Mouse (Mus musculus) gastrocnemius, postnatal 36 days (tissue): ENCODE data around the gene Ccnl1. TPM values are rescaled to one million over a fixed set of nuclear protein-coding genes. Genes with fewer than 3 reads are reported as not detected.

Experiments used
- DNase-seq, 2 experiments: peaks; one replicate each; pipeline ENCODE4 v3.0.0; 2022
- intact Hi-C: fragments of 180-260 bp; cut with DNase I; formaldehyde crosslinking; loops from one replicate; pipeline ENCODE4 v1.15.1; 2025
- total RNA-seq, 2 experiments: library from RNA; stranded (reverse); gene quantifications; 2 replicates each; pipeline ENCODE4 v1.2.3; 2021

The Ccnl1 gene
- total RNA-seq, 2 experiments from 2014 or later: 11.6 to 19.3 TPM

DNA sequence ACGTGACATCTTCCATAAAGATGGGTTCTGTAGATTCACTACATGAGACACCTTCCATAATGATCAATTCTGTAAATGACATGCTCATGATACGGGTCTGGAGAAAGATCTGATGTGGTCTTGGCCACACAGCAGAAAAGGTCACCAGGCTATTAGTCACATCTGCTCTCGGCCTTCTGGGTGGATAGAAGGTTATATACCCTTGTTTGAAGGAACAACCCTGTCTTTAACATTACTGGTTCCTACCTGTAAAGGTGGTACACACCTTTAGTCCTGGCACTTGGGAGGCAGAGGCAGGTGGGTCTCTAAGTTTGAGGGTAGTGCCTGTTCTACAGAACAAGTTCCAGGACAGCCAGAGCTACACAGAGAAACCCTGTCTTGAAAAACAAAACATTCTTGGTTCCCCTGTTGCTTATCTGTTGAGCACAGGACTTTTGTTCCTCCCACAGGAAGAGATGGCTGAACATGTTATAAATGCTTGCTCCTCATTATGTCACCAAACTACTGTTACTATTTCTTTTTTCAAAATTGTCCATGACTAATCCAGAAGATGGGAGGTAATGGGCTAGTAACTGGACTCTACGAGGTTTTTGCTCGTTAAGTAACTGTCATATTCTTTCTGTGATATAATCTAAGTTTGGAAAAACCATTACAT lies 2.4 kb upstream of the Ccnl1 start:
- intact Hi-C loops: no loop called here
- no peak for DNase-seq

DNA sequence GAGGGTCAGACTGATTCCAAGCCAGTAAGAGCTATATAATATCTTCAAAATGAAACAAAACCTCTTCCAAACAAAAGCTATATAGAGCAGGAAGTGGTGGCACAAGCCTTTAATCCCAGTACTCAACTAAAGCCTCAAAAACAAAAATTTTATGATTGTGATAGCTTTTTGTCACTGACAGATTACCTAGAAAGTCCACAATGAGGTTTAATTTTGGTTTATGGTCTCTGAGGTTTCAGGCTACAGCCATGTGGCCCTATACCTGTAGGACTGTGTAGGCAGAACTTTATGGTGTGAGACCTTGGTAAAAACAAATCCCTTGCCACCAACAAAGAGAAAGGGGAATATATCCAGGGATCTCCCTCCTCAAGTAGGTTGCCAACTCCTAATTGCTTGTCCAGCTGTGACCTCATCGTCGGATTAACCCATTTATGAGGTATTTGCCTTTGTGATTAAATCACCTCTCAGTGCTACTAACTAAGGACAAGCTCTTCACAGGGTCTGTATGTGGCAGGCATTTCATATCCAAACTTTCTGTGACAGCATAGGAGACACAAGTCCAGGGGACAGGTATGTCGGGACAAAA lies 1.5 kb upstream of the Ccnl1 start:
- intact Hi-C loops: loop anchor here (2.0 kb wide), 1 partner anchor 15 kb away; no protein-coding TSS in a partner anchor
- no peak for DNase-seq

DNA sequence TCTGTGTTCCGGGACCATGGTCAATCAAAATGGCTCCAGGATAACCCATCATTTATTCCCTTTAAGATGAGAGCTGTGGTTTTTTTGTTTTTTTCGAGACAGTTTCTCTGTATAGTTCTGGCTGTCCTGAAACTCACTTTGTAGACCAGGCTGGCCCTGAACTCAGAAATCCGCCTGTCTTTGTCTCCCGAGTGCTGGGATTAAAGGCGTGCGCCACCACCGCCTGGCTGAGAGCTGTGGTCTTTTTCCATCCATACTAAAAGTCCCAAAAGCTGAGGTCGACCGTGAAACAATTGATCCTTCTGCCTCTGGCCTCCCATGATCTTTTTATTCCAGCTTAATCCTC lies 764 bp upstream of the Ccnl1 start:
- intact Hi-C loops: loop anchor here (2.0 kb wide), 1 partner anchor 16 kb away; no protein-coding TSS in a partner anchor
- DNase-seq: no peak

DNA sequence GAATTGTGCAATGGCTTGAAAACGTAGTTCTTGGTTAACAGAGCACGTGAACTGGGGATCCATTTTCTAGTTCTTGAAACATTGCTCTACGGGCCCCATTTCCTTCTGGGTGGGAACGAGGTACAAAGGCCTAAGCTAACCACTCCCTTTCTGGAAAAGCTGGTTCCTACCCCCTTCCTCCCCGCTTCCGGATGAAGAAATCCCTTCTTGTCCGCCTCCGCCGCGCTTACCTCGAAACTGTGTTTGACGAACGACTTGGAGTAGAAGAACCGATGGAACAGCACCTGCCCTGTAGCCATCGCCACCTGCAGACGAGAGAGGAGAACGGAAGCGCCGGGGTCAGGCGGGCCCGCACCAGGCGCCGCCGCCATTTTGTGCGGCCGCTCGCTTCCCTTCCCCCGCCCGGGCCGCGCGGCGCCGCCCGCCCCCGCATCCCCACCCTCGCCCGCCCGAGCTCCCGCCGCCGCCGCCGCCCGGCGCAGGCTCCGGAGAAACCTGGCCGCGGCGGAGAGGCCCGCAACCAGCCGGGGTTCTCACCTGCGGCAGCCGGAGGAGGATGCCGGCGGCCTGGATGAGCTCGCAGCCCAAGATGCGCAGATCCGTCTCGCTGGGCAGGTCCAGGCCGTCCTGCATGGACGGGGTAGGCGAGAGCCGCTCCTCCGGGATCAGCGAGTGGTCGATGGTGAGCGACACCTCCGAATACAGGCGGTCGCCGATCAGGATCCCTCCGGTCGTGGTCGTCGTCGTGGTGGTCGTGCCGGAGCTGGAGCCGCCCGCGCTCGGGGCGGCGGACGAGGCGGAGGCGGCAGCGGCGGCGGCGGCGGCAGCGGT lies 563 bp downstream of the Ccnl1 start:
- intact Hi-C loops: loop anchor here (2.0 kb wide), 1 partner anchor 17 kb away; no protein-coding TSS in a partner anchor
- DNase-seq: peak; percentile 17 to 50

DNA sequence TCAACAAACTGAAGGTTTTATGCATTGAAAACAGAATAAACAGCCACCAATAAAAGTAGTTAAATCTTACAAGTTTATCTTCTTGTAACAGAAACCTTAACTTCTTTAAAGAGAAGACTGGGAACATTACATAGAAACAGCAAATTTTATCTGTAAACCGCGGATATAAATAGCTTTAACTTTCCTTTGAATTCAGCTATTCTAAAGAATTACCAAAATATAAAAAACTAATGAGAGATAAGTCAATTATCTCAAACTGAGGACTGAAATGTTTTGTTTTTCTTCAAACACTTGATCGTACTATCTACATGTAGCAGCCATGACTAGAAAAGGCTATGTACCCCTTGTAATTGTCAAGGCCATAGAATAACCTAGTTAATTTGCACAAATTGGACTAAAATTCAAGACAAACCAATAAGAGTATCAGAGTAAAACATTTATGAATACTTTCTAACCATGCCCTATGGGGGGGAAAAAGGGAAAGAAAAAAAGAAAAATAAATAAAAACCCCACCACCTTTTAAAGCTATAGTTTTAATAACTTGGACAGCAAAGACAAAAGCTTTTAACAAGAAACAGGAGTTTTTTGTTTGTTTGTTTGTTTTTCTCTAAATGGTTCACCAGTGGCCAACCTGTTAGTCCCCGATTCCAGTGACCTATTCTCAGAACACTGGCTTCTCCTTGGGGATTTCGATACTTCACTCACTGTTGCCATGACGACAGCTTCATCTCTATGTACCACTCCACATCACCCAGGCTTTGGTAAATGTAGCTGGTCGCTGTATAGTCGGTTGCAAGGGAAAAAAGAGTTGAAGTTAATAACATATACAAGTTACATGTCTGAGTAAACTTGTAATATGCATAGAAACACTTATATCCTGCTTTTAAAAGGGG lies 3.3 kb downstream of the Ccnl1 start:
- intact Hi-C loops: no loop called here
- DNase-seq: no peak

DNA sequence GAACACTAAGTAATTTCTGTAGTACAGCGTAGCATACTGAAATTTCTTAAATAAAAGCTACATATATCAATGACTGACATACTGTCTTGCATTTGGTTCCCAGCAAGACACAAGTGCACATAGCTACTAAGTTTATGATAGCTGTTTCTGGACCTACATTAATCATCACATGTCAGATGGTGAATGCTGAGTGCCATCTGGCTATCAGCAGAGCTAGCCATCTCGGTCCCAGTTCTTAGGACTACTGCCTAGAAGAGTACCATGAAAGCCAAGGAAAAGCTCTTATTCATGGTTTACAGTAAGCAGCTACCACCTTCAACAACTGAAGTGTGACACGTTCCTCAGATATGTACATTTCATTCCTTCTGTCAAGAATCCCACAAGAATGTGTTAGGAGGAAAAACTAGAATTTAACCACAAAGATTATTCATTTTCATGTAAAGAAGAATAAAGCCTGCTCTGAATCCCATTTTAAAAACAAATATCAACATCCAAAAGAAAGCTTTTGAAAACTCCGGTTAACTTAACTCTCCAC lies 7.2 kb downstream of the Ccnl1 start:
- intact Hi-C loops: no loop called here
- DNase-seq: no peak

DNA sequence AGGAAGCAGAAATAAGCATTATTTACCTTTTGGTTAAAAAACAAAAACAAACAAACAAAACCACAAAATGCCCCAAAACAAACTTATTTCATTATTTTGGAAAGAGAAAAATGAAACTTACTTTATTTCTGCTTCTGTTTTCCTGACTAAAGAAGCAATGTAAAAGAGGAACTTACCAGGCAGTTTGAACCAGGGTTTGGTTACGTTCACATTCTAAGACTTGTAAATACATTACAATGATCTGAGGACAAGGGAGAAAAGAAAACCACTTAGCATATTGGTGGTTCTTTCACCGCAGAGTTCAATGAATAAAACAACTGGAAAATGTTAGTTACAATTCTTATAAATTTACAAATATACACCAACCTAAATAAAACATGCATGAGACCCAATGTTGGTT lies 7.7 kb downstream of the Ccnl1 start:
- intact Hi-C loops: no loop called here
- DNase-seq: no peak

DNA sequence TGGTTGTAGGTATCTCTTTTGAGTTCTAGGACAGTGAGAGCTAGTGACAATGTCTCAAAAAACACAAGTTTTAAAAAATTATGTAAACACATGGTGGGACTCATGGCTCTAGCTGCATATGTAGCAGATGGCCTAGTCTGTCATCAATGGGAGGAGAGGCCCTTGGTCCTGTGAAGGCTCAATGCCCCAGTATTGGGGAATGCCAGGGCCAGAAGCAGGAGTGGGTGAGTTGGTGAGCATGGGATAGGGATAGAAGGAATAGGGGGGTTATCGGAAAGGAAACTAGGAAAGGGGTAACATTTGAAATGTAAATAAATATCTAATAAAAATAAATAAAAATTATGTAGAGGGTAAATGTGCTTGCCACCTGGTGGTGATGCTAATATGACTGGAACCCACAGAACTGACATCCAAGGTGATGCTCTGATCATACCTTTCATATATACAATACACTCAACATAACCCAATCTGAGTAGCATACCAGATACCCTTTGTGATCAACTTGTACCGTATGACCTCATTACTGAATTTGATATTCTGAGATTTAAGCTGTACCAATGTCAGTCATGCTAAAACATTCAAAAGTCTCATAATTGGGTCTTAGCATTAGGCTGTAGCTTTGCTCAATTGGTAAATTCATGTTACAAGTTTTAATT lies 12.6 kb downstream of the Ccnl1 start:
- intact Hi-C loops: no loop called here
- DNase-seq: no peak

DNA sequence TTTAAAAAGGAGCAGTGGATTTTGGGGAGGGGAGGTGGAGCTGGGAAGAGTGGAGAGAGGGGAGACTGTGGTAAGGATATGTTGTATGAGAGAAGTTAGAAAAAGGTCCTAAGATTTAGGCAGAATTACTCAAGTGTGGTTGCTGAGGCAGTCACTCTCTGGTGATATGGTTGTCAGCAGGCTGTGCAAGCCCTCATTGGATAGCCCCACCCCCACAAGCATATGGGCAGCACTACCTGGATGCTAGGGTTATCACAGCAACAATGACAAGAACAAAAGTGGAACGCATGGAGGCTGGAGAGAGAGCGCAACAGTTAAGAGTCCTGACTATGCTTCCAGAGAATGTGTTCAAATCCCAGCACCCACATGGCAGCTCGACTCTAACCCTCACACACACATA lies 13.3 kb downstream of the Ccnl1 start:
- intact Hi-C loops: no loop called here
- DNase-seq: no peak

DNA sequence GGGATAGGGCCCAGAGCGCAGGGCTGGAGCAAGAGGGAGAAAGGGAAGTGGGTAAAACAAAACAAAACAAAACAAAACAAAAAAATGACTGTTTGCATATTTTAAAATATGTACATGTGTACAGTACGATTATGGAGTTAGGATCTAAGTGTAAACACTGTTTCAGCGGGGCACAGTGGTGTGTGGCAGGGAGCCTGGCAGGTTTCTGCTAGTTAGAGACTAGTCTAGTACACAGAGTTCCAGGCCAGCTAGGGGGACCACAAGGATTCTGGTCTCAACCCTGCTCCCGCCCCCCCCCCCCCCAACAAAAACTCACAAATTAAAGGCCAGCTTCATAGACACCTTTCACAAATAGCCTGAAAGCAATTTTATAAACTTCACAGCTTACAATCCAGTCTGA lies 14.6 kb downstream of the Ccnl1 start:
- intact Hi-C loops: no loop called here

DNA sequence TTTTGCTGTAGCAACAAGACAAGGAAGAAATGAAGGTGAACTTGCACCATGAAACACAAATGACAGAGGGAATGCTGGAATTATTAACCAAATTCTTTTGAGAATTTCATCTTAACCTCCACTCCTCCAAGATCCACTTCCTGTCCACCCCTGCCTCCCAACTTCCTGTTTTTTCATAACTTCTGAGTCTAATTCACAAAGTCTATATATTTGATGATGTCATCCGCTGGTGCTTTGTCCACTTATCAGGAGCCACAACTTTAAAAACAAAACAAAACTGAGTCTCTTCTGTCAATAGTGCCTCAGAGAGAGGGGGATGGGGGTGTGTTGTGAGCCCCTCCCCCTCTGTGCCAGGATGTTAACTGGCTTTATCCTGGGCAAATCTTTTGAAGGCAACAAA lies 17.0 kb downstream of the Ccnl1 start:
- DNase-seq: no peak
- intact Hi-C loops: no loop called here

More for the DNA sequence above, 14.6 kb downstream of the Ccnl1 start:
- DNase-seq: no peak

DNA sequence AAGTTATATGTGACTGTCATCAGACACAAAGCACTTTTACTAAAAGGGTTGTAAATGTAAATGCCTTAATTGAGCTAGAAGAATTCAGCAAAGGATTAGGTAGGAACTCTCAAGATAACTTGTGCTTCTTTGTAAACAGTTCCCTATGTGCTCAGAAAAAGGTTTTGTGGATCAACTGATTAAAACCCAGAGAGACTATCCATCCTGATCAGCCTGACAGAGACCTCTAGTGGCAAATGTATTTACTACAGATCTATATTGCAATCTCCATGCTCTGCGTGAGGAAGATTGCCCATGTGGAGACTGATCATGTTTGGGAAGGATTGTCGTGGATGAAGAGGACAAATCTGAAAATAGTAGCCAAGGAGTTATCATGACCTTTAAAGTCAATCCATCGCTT lies 19.8 kb downstream of the Ccnl1 start:
- DNase-seq: no peak
- intact Hi-C loops: loop anchor here (5.0 to 10.0 kb wide), 2 partner anchors 49 to 563 kb away; no protein-coding TSS in a partner anchor

DNA sequence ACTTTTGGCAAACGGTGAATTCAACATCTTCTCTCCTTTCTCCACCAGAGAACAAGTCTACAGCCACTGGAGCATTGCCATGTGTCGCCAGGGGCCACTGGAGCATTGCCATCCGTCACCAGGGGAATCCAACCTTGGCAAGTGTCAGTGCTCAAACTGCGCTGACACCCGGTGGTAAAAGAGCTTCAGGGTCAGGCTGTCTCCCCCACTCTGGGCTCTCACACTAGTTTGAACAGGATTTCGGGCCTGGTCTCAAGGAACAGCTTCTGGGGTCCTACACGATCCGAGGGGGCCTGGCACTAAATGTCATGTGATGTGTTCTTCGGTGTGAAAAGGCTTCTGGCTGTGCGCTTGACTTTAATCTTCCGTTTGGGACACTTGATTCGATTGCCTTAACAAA lies 21.7 kb downstream of the Ccnl1 start:
- no peak for DNase-seq
- intact Hi-C loops: loop anchor here (5.0 to 10.0 kb wide), 2 partner anchors 51 to 562 kb away; no protein-coding TSS in a partner anchor

DNA sequence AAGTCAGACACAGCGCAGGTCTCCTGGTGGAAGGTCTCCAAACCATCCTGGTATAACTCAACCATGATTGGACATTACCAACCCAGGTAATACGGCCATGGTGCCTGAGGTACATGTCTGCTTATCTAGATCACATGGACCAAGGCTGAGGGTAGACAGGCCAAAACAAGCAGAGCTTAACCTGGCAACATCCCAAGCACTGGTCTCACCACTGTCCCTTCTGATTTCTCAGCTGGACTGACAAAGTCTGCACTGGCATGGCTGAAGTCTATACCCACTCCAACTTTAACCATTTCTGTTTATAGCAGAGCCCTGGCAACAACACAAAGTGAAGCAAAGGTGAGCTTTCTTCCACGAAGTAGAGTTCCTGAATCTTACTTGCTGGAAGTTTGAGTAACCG lies 22.9 kb downstream of the Ccnl1 start:
- no peak for DNase-seq
- intact Hi-C loops: loop anchor here (5.0 to 10.0 kb wide), 2 partner anchors 52 to 560 kb away; no protein-coding TSS in a partner anchor

DNA sequence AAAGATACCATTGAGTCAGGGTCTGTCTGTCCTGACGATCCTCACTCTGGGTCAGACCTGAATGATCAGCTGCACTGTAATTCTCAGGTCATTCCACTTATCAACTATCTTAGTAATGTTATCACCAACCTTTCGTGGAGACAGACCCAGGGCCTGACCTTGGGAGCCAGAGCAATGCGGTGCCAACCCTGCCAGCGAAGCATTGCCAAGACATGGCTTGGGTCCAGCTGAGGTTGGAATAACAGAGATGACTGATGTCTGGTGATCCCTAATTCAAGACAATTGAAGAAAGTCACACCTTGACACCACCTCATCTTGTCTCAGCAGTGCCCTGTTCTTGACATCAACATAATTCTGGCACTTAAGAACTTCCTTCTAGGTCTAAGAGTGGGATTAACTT lies 24.3 kb downstream of the Ccnl1 start:
- intact Hi-C loops: loop anchor here (10.0 kb wide), 1 partner anchor 559 kb away; no protein-coding TSS in a partner anchor
- DNase-seq: no peak

DNA sequence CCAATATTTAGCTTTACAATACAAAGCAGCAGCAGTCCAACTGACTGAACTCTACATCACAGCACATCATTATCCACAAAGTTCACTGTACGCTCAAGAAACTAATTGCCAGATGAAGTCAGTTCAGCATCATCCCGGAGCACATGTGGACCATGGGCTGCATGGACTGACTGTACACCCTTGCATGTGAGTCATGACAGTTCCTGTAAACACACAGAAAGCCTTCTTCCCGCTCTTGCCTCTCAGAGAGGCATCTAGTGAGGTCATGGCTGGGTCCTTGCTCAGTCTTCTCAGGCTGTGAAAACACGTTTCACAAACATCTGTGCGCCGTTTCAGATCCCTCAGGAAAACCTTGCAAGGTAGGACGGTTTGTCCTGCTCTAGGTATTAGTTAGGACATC lies 26.5 kb downstream of the Ccnl1 start:
- DNase-seq: no peak
- intact Hi-C loops: loop anchor here (10.0 kb wide), 1 partner anchor 557 kb away; no protein-coding TSS in a partner anchor

DNA sequence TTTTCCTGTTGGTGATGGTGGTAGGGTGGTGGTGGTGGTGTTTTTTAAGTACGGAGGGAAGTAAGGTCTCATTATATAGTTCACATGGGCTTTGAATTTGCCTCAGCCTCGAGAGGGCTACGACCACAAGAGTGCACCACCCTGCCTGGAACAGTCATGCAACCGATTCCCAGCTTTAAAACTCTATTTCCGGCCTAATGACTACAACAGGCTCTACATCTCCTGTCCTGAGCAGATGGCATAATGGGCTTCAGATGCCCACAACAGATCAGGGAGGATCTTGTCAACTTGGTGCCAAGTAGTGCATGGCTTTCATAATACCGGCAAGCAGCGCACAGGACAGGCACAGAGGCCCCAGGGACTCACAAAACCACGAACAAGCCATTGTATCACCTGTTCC lies 27.4 kb downstream of the Ccnl1 start:
- intact Hi-C loops: loop anchor here (10.0 kb wide), 1 partner anchor 556 kb away; no protein-coding TSS in a partner anchor
- no peak for DNase-seq

DNA sequence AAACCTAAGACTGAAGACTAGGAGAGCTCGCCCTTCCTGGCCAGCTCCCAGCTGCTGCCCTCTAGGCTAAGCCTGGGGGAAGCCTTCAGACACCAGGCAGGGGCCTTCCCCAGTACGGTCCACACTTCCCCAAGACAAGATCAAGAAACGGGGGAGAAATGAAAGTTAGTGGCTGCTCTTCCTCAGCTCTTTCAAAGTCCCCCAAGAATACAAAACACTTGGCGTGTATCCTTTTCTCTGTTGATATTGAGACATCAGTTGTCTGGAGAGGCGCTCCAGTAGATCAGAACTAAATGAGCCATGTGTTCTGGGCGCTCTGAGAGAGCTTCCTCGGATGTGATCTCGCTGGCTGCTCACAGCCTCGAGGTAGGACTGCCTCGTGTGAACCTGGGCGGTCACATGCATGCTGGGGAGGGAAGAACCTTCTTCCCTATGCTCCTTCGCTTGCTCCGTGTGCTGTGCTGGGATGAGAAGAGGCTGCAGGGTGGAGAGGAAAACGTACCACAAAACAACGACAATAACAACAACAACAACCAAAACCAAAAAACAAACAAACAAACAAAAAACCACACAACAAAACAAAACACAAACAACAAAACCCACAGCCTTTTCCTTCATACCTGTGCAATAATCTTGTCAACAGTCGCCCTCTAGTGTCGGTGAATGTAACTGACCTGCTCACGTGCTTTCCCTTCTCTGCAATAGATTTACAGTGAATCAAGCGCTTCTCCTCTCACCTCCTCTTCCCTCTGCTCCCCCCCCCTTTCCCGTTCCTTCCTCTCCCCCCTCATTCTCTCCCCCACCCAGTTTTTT lies 28.0 kb downstream of the Ccnl1 start:
- intact Hi-C loops: loop anchor here (5.0 to 10.0 kb wide), 3 partner anchors 63 to 555 kb away; partner anchors contain the start of gene Tiparp

More for the DNA sequence above, 28.0 kb downstream of the Ccnl1 start:
- peak in 1 of 2 experiments; percentile 54 for DNase-seq
